Mouse (Mus musculus): ENCODE results near the gene Nufip1.
A peak's percentile ranks its signal among the peaks of the same experiment; 100 is the strongest.

Gene Nufip1

GRCm38 (mm10) chr14:76110396-76111221, at the start of gene Nufip1, which contains the start of gene Gpalpp1:
Gene Nufip1, plus strand, starts transcription at chr14:76110891.
Gene Gpalpp1, minus strand, starts transcription at chr14:76110760.
- peak; percentile 92 for DNase-seq

GRCm38 (mm10) chr14:76067237-76067636, 43.5 kb upstream of the Nufip1 start:
- DNase-seq, result no peak

- no peak for DNase-seq
Measured at GRCm38 (mm10) chr14:76068296-76068695, 42.4 kb upstream of the Nufip1 start.

- DNase-seq, result no peak
Measured at GRCm38 (mm10) chr14:76069296-76069695, 41.4 kb upstream of the Nufip1 start.

GRCm38 (mm10) chr14:76072626-76073025, 38.1 kb upstream of the Nufip1 start:
- DNase-seq, result peak; percentile 29

GRCm38 (mm10) chr14:76074206-76074605, 36.5 kb upstream of the Nufip1 start:
- no peak for DNase-seq

- no peak for DNase-seq
Measured at GRCm38 (mm10) chr14:76075721-76076120, 35.0 kb upstream of the Nufip1 start.

- DNase-seq, result no peak
Measured at GRCm38 (mm10) chr14:76076602-76077001, 34.1 kb upstream of the Nufip1 start.

- peak; percentile 43 for DNase-seq
Measured at GRCm38 (mm10) chr14:76077088-76077491, 33.6 kb upstream of the Nufip1 start.

GRCm38 (mm10) chr14:76081451-76081850, 29.2 kb upstream of the Nufip1 start:
- no peak for DNase-seq

GRCm38 (mm10) chr14:76082086-76082636, 28.5 kb upstream of the Nufip1 start:
- no peak for DNase-seq

- no peak for DNase-seq
Measured at GRCm38 (mm10) chr14:76084188-76084587, 26.5 kb upstream of the Nufip1 start.

- DNase-seq, result no peak
Measured at GRCm38 (mm10) chr14:76097244-76097643, 13.4 kb upstream of the Nufip1 start.

- no peak for DNase-seq
Measured at GRCm38 (mm10) chr14:76097815-76098214, 12.9 kb upstream of the Nufip1 start.

GRCm38 (mm10) chr14:76099543-76099942, 11.1 kb upstream of the Nufip1 start:
- no peak for DNase-seq

- no peak for DNase-seq
Measured at GRCm38 (mm10) chr14:76115744-76116143, 5.1 kb downstream of the Nufip1 start.

GRCm38 (mm10) chr14:76118963-76119362, 8.3 kb downstream of the Nufip1 start:
- DNase-seq, result no peak

GRCm38 (mm10) chr14:76120472-76120871, 9.8 kb downstream of the Nufip1 start:
- no peak for DNase-seq

GRCm38 (mm10) chr14:76121901-76122662, 11.4 kb downstream of the Nufip1 start:
- peak; percentile 50 for DNase-seq

- no peak for DNase-seq
Measured at GRCm38 (mm10) chr14:76122663-76123058, 12.0 kb downstream of the Nufip1 start.

- DNase-seq, result no peak
Measured at GRCm38 (mm10) chr14:76127311-76127710, 16.6 kb downstream of the Nufip1 start.

GRCm38 (mm10) chr14:76128174-76128573, 17.5 kb downstream of the Nufip1 start:
- no peak for DNase-seq

- no peak for DNase-seq
Measured at GRCm38 (mm10) chr14:76134975-76135374, 24.3 kb downstream of the Nufip1 start.

GRCm38 (mm10) chr14:76145248-76145647, 34.6 kb downstream of the Nufip1 start:
- DNase-seq, result no peak

Data from kidney, adult 18-20 months (tissue).